Mouse (Mus musculus) thymus, postnatal 0 days (tissue): Measurements from ENCODE around the gene Letm1. TPM values are rescaled to one million over a fixed set of nuclear protein-coding genes. Genes with fewer than 3 reads are reported as not detected.

ENCODE experiments used
- DNase-seq: peaks from one replicate; pipeline ENCODE4 v3.0.0-alpha.2; 2015; ENCODE audit warnings: low spot score
- polyA plus RNA-seq: library from polyadenylated mRNA; unstranded; fragments of >200 nt; fragmentation: Nextera tagmentation; extraction: Ambion mirVana; gene quantifications from 2 replicates; pipeline ENCODE4 v1.2.1, GENCODE M21; 2015

Gene Letm1
- polyA plus RNA-seq, 1 experiment from 2014 or later = 51.8 TPM

DNA sequence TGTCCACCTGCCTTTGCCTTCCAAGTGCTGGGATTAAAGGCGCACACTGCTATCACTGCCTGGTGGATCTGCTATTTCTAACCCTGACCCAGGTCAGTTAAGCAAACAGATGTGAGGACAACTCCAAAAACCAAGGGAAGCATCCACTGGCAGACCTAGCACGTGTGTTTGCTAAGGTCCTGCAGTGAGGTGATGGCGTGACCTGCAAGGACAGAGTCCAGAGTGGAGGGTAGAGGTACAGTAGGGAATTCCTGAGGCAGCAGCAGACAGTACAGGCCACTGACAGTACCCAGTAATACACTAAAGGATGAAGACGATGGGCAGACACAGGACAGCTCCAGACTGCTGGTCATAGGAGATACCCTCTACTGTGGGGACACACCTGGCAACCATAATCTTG, 42.1 kb downstream of the Letm1 start:
- no peak for DNase-seq

- DNase-seq = no peak
Measured at GRCm38 (mm10) chr5:33738341-33738740, 44.3 kb downstream of the Letm1 start.

DNA sequence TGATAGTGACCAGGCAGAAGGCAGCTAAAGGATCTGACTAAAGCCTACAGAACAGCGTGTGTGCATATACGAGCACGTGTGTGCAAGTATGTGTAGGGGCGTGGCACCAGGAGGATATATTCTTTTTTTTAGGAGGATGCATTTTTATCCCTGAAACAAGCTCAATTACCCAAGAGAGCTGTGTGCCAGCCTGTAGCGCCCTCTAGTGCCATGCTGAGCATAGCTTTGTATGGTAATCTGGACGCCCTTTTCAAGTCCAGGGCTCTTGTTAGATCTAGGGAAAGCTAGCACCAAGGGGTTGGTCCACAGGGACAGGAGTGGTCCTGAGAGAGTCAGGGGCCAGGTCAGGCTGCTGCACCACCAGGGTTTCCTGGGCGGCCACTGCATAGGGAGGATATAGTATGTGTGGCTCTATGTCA, 44.7 kb downstream of the Letm1 start:
- peak; percentile 53 for DNase-seq

DNA sequence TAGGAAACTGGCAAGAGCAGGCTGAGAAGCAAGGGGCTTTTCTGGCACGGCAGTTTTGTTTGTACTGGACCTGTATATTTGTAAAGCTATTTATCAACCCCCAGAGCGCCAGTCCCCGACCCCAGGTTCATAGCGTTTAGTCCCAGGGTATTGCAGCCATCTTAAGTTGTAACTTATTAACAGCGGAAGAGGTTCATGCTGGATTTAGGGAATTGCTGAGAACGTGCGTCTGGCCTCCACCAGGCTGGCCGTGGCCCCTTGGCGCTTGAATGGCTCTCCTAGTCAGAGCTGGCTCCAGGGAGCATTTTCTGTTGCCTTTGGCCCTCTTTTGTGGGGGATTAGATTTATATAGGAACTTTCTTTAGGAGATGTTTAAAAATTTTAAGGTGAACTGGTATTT, 46.4 kb downstream of the Letm1 start:
- DNase-seq = no peak

DNA sequence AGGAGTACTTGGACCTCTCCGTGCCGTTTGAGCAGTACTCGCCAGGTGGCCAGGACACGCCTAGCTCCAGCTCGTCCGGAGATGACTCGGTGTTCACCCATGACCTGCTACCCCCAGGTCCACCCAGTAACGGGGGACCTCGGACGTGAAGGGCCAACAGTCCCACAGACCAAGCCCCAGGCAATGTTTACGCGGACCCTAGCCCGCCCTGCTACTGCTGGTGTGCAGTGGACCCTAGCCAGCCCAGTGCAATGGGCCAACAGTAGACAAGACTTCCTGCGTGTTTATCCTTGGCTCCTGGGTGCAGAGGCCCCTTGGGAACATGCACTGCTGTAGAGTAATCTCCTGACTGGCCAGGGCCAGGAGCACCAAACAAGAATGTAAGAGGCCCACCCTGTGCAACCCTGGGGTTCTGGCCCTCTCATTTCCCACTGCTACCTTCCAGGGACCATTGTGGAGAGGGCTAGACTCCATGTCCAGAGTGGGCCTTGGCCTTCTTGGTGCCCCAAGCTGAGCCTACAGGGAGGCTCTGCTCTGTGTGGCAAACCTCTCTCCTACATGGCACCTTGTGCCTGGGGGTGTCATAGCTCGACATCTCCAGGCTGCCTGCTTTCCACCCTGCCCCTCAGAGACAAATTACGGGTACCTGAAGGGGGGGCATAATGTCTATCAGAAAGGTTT, 47.1 kb downstream of the Letm1 start:
- no peak for DNase-seq

- no peak for DNase-seq
Measured at GRCm38 (mm10) chr5:33733837-33734236, 48.8 kb downstream of the Letm1 start.

- DNase-seq = no peak
Measured at GRCm38 (mm10) chr5:33731051-33731450, 51.6 kb downstream of the Letm1 start.

DNA sequence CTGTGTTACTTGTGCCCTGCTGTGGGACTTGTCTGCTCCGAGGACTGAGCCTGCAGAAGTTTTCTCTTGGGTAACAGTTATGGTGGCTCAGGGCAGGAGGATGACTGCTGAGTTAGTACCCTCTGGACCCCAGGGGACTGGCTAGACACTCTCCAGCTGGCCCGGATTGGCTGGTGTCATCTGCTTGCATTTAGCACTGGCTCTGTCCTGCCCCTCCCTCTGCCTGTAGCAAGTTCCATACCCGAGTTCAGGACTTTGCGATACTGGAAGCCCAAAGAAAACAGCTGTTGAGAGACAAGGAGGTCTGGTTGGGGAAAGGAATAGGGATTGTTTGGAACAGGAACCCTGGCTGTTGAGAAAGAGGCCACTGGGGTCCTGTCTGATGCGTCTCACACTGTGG, 52.1 kb downstream of the Letm1 start:
- DNase-seq = no peak

DNA sequence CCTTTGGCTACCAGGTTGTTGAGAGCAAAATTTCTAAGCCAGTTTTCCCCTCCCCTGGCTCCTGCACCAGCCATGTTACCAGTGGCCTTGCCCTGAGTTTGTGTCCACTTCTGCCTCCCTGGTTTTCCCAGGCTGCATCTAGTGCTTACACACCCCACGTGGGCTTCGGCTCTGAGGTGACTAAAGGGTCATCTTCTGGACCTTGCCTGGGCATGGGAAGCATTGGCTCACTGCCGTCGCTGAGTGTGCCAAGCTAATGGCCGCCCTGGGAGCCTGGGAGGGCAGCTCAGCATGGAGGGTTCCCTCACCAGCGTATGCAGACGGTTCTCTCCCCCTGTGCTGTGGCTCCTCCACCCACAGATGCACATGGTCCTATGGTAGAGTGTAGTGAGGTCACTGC, 53.8 kb downstream of the Letm1 start:
- no peak for DNase-seq

DNA sequence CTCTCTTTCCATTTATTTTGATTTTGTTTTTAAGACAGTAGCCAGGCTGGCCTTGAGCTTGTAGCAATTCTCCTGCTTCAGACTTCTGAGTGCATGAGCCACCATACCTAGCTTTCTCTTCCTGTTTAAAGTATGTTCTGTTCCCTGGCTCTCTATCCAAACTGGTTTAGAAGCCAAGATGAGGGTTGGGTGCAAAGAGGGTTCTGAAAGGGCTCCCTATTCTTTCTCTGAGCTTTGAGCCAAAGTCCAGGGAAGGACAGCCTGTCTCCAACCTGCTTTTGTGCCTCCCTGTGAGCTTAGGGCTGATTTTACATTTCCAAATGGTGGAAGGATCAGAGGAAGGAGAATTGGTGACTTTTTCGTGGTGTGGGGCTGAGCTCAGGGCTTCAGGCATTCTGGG, 55.7 kb downstream of the Letm1 start:
- no peak for DNase-seq

- no peak for DNase-seq
Measured at GRCm38 (mm10) chr5:33726081-33726647, 56.5 kb downstream of the Letm1 start.

DNA sequence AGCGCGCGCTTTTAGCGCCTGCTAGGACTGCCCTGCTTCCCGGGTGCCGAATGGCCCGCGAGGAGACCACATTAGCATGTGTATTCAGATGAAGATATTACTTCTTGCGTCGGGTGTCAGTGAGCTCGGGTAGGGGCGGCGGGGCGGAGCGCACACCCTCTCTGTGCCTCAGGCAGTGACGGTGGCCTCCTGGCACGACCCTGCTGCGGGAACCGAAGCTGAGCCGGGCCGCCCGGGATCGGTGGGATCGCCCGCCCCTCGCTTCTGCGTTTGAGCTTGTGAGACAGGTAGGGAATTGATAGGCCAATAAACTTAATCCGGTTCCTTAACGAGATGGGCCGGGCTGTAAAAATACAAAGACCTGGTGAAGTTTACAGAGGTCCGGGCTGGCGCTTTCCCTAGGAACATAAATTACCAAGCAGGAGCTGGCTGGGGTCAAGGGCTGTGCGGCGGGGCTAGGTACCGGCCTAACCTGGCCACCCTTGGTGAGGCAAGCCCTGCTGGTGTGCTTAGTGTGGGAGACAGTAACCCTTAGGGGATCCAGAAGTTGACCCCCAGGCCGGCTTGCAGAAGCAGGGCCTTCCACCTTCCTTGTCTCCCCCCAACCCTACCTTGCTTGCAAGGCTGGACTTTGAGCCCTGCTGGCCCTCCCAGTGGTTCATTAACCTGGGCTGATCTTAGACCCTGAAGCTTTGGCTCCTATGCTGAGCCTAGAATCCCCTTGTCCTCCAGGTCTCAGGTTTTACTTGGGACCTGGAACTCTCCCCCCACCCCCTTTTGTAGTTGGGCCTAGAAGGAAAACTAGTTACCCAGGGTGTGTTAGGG, 58.8 kb downstream of the Letm1 start:
- no peak for DNase-seq

DNA sequence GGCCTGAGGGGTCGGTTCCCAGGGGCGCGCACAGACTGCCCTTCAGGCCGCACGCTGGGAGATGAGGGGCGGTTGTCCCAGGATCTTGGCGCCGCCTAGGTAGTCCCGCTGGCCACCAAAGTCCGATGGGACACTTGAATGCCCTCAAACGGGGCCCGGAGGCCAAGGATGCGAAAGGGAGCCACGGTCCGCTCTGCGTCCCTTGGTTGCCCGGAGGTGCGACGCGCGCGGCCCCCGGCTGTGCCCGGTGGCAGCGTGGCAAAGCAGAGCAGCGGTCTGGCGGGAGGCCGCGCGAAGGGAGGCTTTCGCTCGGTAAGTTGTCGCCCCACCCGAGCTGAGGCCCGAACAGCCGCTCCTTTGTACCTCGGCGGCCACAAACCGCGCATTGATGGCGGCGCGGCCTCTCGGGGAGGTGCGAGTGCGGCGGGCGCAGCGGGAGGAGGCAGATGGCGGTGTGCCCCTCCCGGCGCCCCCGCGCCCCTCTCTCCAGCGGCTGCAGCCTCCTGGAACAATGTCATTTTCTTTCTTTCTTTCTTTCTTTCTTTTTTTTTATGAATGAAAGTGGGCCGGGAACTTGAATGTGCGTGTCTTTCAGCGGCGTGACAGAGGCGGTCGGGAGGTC, 59.5 kb downstream of the Letm1 start:
- DNase-seq = no peak

DNA sequence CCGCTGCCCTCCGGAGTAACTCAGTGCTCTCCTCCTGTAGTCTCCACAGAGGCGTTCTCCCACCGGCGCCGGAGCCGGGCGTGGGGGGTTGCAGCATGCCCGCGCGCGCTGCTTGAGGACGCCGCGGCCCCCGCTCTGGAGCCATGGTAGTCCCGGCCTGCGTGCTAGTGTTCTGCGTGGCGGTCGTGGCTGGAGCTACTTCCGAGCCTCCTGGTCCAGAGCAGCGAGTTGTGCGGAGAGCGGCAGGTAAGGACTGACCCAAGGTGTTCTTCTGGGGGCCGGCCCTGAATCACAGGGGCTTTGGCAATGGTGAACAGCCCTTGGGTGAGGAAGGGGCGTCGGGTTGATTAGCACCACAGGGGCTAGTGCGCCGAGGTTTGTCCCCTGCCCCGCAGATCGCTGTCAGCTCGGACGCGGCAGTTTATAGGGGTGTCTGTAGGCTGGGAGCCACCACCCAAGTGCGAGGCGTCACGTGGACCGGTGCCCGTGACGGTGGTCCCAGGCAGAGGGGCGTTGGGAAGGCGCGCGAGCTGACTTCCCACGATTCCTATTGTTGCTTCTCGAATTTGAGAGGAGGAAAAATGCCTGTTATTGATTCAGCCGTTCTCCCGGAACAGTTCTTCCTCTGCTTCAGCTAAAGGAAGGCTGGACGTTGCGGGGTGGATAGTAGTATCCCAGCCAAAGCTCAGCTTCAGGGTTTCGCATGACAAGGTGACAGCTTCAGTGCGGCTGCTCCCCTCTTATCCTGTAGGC, 60.2 kb downstream of the Letm1 start:
- peak; percentile 14 for DNase-seq

DNA sequence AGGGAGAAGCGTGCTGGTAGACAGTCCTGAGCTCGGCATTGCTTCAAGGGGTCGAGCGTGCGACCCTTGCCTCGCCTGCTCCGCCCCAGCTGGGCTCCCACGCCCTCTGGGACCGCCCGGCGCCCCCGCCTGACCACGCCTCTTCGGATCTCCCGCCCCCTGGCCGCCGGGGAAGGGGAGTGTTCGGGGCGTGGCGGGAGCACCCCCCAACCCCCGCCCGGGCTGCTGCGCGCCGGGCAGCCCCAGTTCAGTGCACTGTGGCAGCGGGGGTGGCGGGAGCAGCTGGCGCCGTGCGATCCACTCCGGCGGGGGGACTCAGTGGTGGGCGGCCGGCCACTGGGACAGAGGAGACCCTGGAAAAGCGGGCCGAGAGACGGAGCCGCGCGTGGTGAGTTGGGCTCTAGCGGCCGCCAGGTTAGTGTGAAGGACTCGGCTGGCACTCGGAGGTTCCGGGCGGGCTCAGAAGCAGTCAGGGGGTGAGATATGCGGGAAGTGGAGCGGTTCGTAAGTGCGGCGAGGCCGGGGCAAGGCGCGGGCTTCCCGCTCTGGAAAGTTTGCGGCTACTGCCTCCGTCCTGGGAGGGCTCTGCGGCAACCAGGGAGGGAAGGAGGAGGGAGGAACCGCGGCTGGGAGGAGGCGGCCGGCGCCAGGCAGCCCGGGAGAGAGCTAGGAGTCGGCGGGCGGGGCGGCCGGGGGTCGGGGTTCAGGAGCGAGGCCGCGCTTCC, 60.9 kb downstream of the Letm1 start, which contains the start of gene Fgfr3:
TSS of gene Fgfr3 (plus strand) at position 134 of the 725 bp plus-strand sequence.
- DNase-seq = peak; percentile 49

DNA sequence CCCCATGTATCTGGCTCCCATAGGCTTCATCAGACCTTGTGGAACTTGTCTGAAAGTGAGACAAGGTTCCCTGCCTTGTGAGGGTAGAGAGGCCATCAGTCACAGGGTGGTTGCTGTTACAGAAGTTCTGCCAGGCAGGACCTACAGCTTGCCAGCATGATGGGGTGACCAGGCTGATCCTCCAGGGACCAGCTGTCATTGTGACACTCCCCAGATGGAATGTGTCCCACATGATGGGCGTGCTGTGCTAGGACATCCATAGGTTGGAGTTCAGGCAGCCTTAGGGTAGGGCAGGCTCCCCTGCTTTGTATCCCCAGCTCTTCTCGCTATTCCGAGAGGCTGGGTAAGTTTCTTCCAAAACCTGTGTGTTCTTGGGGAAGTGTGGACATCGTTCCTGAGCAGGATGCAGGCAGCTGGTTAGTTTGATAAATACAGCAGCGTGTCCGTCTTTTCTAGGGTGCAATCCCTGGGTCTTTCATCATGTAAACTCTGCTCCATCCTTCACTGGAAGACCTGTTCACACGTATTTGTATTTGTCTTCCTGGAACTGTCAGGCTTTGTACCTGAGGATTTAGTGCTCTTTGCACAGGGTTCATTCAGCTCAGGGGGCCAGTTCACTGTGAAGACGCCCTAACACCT, 61.6 kb downstream of the Letm1 start:
- no peak for DNase-seq

GRCm38 (mm10) chr5:33718460-33718859, 64.2 kb downstream of the Letm1 start:
- DNase-seq = no peak

DNA sequence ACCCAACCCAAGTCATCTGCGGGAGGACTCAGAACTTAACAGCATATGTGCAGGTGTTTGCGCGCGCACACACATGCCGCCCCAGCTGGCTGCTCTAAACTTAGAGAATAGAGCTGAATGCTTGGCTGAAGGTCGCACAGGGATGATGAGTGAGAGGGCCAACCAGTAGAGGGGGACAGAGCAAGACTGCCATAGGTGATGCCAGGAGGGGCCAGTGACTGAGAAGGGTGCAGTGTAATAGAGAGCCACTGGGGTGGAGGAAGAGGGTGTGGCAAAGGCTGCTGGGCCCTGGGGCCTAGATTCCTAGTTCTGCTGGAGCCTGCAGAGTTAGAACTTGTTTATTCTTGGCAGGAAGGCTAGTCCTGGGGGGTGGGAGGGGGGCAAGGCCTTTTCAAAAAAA, 66.2 kb downstream of the Letm1 start:
- peak; percentile 9 for DNase-seq

DNA sequence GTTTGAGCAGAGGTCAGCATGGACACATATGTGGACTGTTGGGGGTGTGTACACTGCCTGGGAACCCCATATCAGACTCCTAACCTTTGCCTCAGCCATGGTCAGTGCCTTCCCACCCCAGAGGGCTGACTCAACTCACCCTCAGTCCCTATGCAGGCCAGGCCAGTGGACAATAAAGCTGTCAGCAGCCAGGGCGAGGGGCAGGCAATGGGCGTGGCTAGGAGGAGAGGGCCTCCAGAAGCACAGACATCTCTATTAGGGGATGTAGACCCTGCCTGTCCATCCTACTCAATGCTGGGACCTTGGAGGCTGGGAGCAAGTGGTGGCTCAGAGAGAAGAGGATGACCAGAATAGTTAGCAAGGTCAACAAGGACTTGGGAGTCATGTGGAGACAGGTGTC, 67.4 kb downstream of the Letm1 start:
- no peak for DNase-seq

DNA sequence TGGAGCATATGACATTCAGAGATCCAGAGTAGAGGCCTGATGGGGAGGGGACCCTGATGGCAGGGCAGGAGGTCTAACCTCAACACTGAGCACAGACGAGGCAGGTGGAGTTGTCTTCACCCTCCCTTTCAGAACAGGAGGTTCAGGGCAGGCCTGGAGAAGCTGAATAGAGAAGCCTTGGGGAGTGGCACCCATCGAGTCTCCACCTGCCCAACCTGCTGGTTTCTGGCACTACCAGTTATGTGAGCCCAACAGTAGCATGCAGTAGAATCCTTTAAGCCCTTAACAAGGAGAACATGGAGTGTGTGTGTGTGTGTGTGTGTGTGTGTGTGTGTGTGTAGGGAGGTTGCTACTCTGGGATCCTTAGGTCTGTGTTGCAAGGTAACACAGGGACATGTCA, 70.1 kb downstream of the Letm1 start:
- DNase-seq = no peak
